Mouse (Mus musculus) fibroblast of lung, adult 2 months (primary cell): ENCODE measurements around the gene Tmc8.
"Not testable (repeated sequence)": the region's sequence is repeated elsewhere in the genome, so short reads cannot be mapped to it uniquely, and the experiment has no call there.

ENCODE experiments used
- DNase-seq: peaks from one replicate; pipeline ENCODE4 v3.0.0-alpha.2; 2011; ENCODE audit warnings: low read depth

Tmc8 gene

GRCm38 (mm10) chr11:117774925-117775324 is 7.0 kb upstream of the Tmc8 start:
- DNase-seq: no peak

- DNase-seq: no peak
Observed at GRCm38 (mm10) chr11:117775540-117775939, 6.3 kb upstream of the Tmc8 start.

GRCm38 (mm10) chr11:117776085-117776792 is 5.6 kb upstream of the Tmc8 start:
- DNase-seq: no peak

GRCm38 (mm10) chr11:117777111-117777510 is 4.8 kb upstream of the Tmc8 start:
- no peak for DNase-seq

GRCm38 (mm10) chr11:117778031-117778430 is 3.8 kb upstream of the Tmc8 start:
- no peak for DNase-seq

GRCm38 (mm10) chr11:117778851-117779433 is 2.9 kb upstream of the Tmc8 start:
- peak; percentile 56 for DNase-seq

GRCm38 (mm10) chr11:117779434-117780198 is 2.3 kb upstream of the Tmc8 start:
- peak; percentile 52 for DNase-seq

GRCm38 (mm10) chr11:117780199-117780515 is 1.7 kb upstream of the Tmc8 start:
- DNase-seq: no peak

GRCm38 (mm10) chr11:117780582-117781111 is 1.2 kb upstream of the Tmc8 start:
- peak; percentile 93 for DNase-seq

GRCm38 (mm10) chr11:117781199-117781821 is 566 bp upstream of the Tmc8 start:
- DNase-seq: peak; percentile 73

- DNase-seq: no peak
Observed at GRCm38 (mm10) chr11:117782705-117783034, 794 bp downstream of the Tmc8 start.

GRCm38 (mm10) chr11:117783089-117783488 is 1.2 kb downstream of the Tmc8 start:
- no peak for DNase-seq

GRCm38 (mm10) chr11:117783683-117784309 is 1.9 kb downstream of the Tmc8 start:
- no peak for DNase-seq

GRCm38 (mm10) chr11:117786294-117786693 is 4.4 kb downstream of the Tmc8 start:
- DNase-seq: no peak

- not testable (repeated sequence) for DNase-seq
Observed at GRCm38 (mm10) chr11:117788481-117788880, 6.6 kb downstream of the Tmc8 start.

GRCm38 (mm10) chr11:117790286-117790685 is 8.4 kb downstream of the Tmc8 start:
- DNase-seq: no peak

- DNase-seq: no peak
Observed at GRCm38 (mm10) chr11:117790703-117791440, 9.0 kb downstream of the Tmc8 start.

- DNase-seq: no peak
Observed at GRCm38 (mm10) chr11:117791441-117791761, 9.5 kb downstream of the Tmc8 start.

GRCm38 (mm10) chr11:117792281-117792888 is 10.5 kb downstream of the Tmc8 start:
- DNase-seq: no peak

GRCm38 (mm10) chr11:117794035-117794551 is 12.2 kb downstream of the Tmc8 start:
- no peak for DNase-seq

- no peak for DNase-seq
Observed at GRCm38 (mm10) chr11:117796954-117797353, 15.1 kb downstream of the Tmc8 start.
